Mouse (Mus musculus) lung, adult 2 months (tissue): ENCODE data around the gene Zfp775.

Source experiments
- CTCF ChIP-seq: fragments of 200-500 bp; IDR thresholded peaks from 2 replicates; pipeline ENCODE4 v1.5.1; 2011; ENCODE audit warnings: mild to moderate bottlenecking, low read length, control low read depth; ENCODE audit not compliant: insufficient read depth
- POLR2A ChIP-seq: fragments of 200-500 bp; IDR thresholded peaks from 2 replicates; pipeline ENCODE4 v1.6.1; 2011; ENCODE audit warnings: low read depth, mild to moderate bottlenecking, control low read depth, low read length, borderline replicate concordance; ENCODE audit errors: extremely low read depth

DNA sequence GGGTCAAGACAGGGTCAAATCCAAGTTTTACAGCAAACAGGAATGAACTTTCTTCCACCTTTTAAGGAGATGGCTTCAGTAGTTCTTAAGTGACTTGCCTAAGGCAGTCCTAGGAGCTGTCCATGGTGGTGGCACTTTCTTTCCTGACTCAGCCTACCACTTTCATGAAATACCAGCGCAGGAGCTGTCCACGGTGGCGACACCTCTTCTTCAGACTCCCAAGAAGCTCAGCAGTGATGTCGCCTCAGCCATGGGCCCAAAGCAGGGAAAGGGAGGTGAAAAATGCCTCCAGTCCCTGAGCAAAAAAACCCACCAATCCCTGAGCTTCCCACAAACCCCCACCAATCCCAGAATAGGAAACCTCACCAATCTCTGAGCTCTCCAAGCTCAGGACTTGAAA is 48.9 kb upstream of the Zfp775 start:
- TF ChIP-seq POLR2A (no peak), CTCF (no peak)
